Mouse (Mus musculus) brain, embryonic 14.5 days (tissue): ENCODE measurements at regions not wholly inside any gene's neighbourhood (a gene's known extent, or its start where the extent isn't known, plus 50 kb on each side); places are given as distances from the start of the nearest gene placed in this dataset.

ENCODE experiments used
- DNase-seq: peaks from one replicate; pipeline ENCODE4 v3.0.0-alpha.2; 2011; ENCODE audit warnings: low read depth
- CTCF ChIP-seq: fragments of 200-500 bp; IDR thresholded peaks from 2 replicates; pipeline ENCODE4 v1.5.1; 2012; ENCODE audit warnings: inconsistent platforms, mild to moderate bottlenecking, moderate library complexity, borderline replicate concordance; ENCODE audit not compliant: insufficient read depth, insufficient read length; ENCODE audit errors: extremely low read depth
- POLR2A ChIP-seq: fragments of 200-500 bp; IDR thresholded peaks from 2 replicates; pipeline ENCODE4 v1.6.1; 2012; ENCODE audit warnings: mild to moderate bottlenecking, inconsistent platforms, borderline replicate concordance; ENCODE audit not compliant: poor library complexity, insufficient read depth, insufficient read length, severe bottlenecking; ENCODE audit errors: extremely low read depth

- DNase-seq = no peak
- TF ChIP-seq CTCF = no peak
- TF ChIP-seq POLR2A = no peak
Measured at GRCm38 (mm10) chr13:9824904-9825303, 59.8 kb upstream of the Zmynd11 start.

GRCm38 (mm10) chr13:9817356-9817755 lies 52.2 kb upstream of the Zmynd11 start:
- no peak for TF ChIP-seq CTCF
- no peak for TF ChIP-seq POLR2A
- DNase-seq = peak; percentile 20
